Mouse (Mus musculus) retina, adult 2 months (tissue): ENCODE measurements around the gene Llgl2.

ENCODE experiments used
- DNase-seq: peaks from one replicate; pipeline ENCODE4 v3.0.0-alpha.2; 2012; ENCODE audit warnings: low read depth, low spot score

Llgl2 gene

GRCm38 (mm10) chr11:115876438-115876837 lies 52.6 kb downstream of the Llgl2 start:
- DNase-seq: no peak

GRCm38 (mm10) chr11:115877174-115877755 lies 53.4 kb downstream of the Llgl2 start:
- DNase-seq: no peak

DNA sequence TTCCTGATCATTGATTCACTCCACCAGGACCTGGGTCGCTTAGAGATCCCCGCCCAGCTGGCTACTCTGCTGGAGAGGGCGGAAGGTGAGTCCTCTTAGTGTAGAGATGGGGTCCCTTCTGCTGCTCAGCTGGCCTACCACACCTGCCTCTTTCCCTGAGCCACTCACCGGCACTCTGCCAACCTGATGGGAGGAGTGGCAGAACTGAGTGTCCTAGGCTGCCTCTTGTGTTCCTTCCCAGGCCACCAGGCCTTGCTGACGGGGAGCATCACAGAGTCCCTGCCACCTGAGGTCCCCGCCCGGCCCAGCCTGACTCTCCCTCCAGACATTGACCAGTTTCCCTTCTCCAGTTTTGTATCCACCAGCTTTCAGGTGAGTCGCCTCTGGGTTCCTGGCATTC lies 54.2 kb downstream of the Llgl2 start:
- DNase-seq: no peak

DNA sequence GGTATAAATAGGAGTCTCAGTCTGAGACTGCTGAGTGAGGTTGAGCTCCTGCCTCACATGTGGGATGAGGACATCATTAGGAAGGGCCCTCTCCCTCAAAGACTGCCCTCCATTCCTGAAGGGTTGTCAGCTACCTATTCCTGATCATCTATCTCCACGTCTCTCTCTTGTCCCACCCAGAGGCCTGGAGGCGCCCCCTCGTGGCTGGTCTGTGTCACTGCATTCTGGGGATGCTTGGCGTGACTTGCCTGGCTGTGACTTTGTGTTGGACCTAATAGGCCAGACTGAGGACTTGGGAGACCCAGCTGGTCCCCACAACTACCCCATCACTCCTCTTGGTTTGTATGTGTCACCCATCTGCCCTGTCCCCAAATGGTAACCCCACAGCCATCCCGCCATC lies 57.2 kb downstream of the Llgl2 start:
- DNase-seq: no peak

DNA sequence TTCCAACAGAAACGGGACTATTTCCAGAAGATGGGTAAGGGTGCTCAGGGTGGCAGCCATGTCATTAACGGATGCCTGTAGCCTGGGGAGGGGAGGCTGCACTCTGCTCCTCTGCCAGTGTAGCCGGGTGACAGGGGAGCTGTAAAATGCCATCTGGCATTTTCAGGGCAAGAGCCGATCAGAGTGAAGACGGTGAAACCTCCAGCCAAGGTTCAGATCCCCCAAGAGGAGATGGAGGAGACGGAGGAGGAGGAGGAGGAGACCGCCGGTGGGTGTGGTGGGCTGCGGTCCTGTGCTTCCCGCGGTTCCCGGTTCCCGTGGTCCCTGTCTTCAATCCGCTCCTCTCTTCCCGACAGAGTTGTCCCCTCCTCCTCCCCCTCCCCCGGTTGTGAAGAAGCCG lies 59.4 kb downstream of the Llgl2 start:
- DNase-seq: no peak

GRCm38 (mm10) chr11:115884361-115884760 lies 60.5 kb downstream of the Llgl2 start:
- DNase-seq: no peak

GRCm38 (mm10) chr11:115885281-115885680 lies 61.4 kb downstream of the Llgl2 start:
- DNase-seq: no peak

DNA sequence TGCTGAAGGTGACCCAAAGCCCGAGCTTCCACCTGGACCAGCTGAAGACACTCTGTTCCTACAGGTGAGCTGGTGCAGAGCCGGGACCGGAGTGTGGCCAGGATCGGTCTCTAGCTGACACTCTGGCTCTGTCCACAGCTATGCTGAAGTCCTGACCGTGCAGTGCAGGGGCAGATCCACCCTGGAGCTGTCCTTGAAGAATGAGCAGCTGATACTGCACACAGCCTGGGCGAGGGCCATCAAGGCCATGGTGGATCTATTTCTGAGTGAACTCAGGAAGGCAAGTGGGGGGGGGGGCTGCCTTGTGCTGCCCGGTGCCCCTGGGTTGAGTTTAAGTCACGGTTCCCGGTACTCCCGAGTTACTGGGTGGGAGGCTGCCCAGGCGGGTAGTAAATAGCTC lies 62.6 kb downstream of the Llgl2 start:
- no peak for DNase-seq

- no peak for DNase-seq
Measured at GRCm38 (mm10) chr11:115888020-115888419, 64.2 kb downstream of the Llgl2 start.

DNA sequence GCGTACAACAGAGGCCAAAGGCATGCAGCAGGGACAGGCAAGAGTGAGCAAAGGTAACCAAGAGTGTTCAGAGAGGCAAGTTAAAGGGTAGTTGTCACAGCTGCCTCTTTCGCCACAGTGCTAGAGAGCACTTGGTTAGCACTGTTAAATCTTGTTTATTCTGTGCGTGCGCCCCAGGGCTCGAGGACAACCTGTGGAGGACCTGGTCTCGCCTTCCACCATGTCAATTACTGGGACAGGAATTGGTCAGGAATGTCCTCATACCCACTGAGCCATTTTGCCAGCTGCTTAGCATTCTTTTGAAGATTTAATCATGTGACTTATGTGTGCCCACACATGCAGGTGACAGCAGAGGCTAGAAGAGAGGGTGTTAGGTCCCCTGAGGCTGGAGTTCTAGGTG lies 65.3 kb downstream of the Llgl2 start:
- no peak for DNase-seq

DNA sequence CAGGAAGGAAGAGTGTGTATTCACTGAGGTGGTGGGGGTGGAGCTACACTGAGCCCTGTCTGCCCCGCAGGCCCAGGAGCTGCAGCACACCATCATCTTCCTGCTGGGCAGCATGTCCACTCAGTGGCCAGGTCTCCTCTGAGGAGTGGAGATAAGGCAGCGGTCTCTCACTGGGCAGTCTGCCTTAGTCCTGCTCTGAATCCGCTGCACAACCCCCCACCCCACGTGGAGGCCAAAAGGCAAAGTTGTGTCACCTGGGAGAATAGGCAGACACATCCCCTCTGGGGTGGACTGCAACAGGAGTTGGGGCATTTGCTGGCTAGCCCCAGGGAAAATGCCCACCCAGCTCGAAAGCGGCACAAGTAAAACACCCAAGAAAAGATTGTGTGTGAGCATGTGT lies 68.4 kb downstream of the Llgl2 start:
- DNase-seq: no peak

DNA sequence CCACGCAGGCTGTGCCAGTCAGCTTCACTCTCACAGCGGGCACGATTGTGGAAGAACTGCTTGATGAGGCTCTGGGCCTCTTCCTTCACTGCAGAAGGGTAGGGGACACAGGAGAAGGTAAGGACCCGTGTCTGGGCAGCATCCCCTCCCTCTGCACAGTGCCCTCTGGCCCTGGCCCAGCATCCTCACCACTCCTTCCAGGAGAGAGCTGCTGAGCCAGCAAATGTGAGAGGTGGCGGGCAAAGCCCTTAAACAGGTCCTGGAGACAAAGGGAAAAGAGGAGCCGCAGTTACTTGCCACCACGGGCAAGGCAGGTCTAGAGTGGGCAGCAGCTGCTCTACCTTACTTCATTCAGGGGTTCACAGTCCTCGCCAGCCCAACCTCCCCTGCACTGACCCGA lies 69.2 kb downstream of the Llgl2 start:
- no peak for DNase-seq

DNA sequence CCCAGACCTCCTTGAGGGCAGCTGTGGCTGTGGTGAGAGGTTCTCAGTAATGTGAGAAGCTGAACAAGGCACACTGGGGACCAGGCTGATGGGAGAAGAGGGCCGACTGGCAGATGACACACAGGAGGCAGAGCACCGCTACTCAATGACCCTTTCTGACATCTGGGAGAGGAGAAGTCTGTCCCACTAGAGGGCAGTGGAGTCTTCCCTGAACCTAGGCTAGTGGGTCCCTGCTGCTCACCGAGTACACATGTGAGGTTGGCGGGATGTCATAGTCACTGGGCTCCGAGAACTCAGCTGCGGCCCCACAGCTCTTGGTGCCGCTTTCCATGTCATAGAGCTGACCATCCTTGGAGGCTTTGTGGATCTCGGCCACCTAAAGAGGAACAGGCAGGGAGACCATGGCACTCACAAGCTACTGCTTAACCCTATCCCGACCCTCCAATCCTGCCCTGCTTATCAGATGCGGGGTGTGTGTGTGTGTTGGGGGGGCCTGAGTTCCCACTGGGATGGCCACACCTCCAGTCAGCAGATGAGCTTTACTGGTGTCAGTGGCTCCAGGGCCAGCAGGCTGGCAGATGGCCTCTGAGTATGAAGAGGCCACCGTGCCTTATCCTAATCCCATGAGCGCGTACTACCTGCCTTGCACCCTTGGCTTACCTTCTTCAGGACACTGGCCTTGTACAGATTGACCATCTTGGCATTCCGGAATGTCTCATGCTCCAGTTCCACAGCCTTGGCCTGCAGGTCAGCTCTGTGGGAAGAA lies 71.1 kb downstream of the Llgl2 start:
- peak; percentile 23 for DNase-seq

DNA sequence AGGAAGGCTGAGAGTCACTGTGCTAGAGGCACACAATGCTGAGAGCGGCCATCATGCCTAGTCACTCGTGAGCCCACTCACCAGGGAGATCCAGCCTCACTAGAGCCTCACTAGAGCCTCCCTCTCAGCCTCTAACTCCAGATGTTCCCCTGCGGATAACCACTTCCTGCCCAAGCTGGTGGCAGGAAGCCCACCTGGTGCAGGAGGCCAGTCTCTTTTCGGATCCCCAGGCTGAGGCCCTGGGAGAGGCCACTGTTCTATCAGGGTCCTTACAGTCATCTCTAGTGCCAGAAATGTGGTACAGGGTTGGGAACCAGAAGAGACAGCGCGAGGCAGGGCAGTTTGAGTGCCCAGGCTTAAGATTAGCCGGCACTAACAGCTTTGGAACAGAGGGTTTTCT lies 74.6 kb downstream of the Llgl2 start:
- DNase-seq: no peak

- DNase-seq: peak; percentile 9
Measured at GRCm38 (mm10) chr11:115898886-115899285, 75.0 kb downstream of the Llgl2 start.

GRCm38 (mm10) chr11:115899486-115900266 lies 75.8 kb downstream of the Llgl2 start, which contains the start of gene Smim5:
Gene Smim5 (plus strand): TSS chr11:115899966.
- no peak for DNase-seq

GRCm38 (mm10) chr11:115900561-115901337 lies 76.9 kb downstream of the Llgl2 start:
- DNase-seq: no peak

DNA sequence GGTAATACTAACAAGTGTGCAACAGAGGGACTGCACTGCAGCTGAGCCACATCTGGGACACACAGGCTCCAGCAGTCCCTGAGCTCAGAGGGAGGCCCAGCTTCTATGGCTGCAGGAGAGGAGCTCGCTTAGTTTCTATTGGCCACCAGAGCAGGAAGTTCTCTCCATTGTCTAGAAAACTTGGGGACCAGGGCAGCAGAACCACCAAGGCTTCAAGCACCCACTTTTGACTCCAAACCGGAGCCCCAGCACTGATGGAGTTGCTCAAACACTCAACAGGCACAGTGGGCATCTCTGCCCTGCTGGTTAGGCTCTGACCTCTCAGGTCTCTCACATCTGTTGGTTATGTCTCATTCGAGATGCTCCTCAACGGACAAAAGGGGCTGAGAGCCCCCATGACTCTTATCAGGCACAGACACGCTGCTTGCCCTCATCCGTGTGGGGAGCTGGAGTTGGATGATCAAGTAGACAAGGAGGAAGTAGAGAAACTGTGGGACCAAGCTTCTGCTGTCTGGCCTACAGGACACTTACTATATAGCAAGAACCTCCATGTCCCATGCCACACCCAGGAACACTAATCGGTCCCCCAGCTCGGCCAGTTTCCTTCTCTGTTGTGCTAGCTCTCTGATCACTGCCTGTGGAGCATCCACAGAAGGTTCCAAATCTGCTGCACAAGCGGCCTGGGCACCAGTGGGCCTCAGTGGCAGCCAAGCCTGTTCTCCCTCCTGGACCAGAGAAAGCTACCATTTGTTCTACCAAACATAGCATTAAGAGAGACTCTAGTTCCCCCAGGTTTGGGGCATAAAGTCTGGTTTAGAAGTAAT lies 77.7 kb downstream of the Llgl2 start:
- no peak for DNase-seq

GRCm38 (mm10) chr11:115902177-115902576 lies 78.3 kb downstream of the Llgl2 start:
- DNase-seq: no peak

GRCm38 (mm10) chr11:115902831-115903230 lies 79.0 kb downstream of the Llgl2 start:
- DNase-seq: no peak
